Mouse (Mus musculus): ENCODE measurements around the gene B3gnt8. TPM values are rescaled to one million over a fixed set of nuclear protein-coding genes. Genes with fewer than 3 reads are reported as not detected.

B3gnt8 gene
- 0.68 TPM for total RNA-seq (2023)

DNA sequence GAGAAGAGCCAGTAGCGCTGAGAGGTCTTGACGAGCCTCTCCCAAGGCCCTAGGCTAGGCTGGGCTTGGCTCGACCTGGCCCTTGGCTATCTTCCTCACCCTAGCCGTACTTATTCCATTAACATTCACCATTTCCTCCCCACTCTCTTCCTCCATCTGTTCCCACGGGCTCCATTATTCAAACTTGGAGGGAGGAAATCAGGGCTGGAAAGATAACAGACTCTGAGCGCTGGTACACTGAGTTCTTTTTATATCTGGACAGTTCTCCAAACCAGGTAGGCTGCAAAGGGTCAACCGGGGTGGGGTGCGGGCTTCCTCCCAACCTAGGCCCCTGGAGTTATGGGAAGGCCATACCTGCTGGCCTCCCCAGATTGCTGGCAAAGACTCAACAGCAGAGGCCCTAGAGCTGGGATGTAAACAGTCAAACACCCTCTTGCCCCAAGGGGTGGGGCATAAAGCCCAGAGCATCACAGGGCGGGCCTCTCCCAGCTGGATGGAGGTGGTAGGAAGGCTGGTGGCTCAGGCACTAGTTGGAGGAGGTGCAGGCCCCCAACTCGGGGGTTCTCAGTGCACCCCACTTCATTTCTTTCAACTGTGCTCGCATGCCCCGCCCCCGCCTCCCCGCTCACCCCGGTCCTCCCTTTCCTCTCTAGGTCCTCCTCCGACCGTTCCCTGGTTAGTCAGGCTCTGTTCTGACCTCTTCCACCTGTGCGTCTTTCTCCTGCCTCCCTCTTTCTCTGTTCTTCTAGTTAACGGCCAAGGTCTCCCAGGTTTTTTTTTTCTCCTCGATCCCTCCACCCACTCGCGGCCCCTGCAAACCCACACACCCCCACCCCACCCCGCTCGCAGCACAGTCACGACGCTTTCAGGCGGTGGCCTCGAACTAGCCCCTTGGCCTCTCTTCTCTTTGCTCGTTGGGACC, at the start of gene B3gnt8:
TSS of gene B3gnt8 (plus strand) at position 146 of the 922 bp plus-strand sequence.

DNA sequence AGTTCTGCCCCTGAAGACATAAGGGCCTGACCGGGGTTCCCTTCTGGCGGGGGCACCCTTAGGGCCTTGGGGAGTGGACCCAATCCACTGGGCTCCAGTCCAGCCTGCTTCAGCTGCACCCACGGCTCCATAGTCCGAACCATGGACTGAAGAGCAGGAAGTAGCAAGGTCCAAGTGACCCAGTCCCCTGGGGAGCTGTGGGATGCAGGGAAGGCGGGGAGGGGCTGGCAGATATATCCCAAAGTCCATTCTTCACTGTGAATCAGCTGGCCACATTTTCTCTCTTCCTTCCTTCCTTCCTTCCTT, 10.8 kb upstream of the B3gnt8 start, which contains the start of gene Erich4:
TSS of gene Erich4 (minus strand) at position 187 of the 306 bp plus-strand sequence.

GRCm38 (mm10) chr7:25618865-25619721, 7.4 kb upstream of the B3gnt8 start, which contains the start of gene Dmac2:
Gene Dmac2 (plus strand): TSS chr7:25619414.

DNA sequence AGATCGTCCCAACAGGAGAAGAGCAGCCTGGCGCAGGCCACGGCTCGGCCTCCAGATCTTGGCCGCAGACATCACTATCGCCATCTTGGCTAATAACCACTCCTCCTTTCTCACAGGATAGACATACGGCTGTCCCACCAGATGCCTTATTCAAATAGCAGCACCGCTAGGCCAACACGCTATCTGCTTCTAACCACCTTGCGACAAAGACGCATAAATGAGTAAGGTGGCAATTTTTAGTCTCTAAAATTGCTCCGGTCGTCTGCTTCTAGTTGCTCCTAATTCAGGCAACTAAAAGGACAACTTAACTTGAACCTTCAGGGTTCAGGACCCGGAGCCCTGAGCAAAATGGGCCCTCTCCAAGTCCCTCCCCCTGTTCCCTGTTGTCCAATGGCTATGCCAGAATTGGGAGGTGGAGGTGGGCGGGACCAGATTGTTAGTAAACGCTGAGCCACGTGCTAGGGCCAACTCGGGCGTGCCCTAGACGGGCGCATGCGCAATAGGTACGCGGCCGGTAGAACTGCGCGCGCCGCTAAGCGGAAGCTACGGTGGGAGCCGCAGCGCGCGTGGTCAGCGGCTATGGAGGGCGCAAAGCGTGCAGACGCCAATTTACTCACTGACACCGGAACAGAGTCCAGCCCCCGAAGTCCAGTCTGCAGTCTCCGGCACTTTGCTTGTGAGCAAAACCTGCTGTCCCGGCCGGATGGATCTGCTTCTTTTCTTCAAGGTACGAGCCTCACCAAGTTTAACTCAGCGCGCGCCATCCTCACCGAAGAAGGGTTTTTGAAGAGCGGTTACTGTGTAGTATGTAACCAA, 32.4 kb downstream of the B3gnt8 start, which contains the start of the genes Bckdha and Exosc5:
TSS of gene Bckdha (minus strand) at position 325 of the 816 bp plus-strand sequence.
TSS of gene Exosc5 (plus strand) at position 508 of the 816 bp plus-strand sequence.

GRCm38 (mm10) chr7:25674719-25675300, 48.4 kb downstream of the B3gnt8 start, which contains the start of gene Tmem91:
Gene Tmem91 (minus strand): TSS chr7:25675166.

DNA sequence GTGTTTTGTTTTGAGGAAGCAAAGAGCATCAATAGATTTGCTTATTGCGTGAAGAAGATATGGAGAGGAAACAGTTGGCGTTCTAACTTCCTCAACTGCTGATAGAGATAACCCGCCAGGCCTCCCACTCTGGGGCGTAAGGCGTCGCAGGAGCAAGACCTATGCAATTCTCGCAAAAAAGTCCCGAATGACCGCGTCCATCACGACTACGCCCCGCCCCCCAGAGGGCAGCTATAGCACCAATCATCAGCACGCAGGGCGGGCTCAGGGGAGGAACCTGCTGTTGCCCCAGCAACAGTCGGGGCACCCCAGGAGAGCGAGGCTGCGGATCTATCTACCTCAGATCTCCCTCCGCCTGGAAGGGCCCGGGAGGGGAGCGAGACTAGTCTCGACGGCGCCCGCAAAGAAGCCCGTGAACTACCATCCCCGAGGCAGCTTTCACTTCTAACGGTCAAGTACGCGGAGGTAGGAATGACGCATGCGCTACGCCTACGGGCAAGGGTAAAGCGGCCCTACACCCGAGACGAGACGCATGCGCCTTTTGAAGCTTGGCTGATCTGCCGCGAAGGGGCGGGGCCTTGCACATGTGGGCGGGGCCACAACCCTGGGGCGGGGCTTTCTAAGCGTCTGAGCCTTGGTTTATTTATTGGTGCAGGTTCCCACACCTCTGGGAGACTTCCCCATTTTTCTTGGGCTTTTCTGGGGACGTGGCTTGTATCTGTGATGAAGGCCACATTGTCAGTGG, 54.2 kb downstream of the B3gnt8 start, which contains the start of gene B9d2:
TSS of gene B9d2 (plus strand) at position 267 of the 745 bp plus-strand sequence.

Other genes with a start within 250 kb of the B3gnt8 start
- 14.6 TPM for gene Lipe, start 227.9 kb upstream of the B3gnt8 start, total RNA-seq (2023)
- not detected for gene Cxcl17, start 213.8 kb upstream of the B3gnt8 start, total RNA-seq (2023)
- gene Ceacam1, start 149.1 kb upstream of the B3gnt8 start, total RNA-seq (2023): 2.2 TPM
- gene Ceacam2, start 86.8 kb upstream of the B3gnt8 start, total RNA-seq (2023): not detected
- gene Erich4, start 10.8 kb upstream of the B3gnt8 start, total RNA-seq (2023): not detected
- 67.2 TPM for gene Dmac2, start 7.2 kb upstream of the B3gnt8 start, total RNA-seq (2023)
- gene Bckdha, start 32.3 kb downstream of the B3gnt8 start, total RNA-seq (2023): 22.5 TPM
- gene Exosc5, start 32.5 kb downstream of the B3gnt8 start, total RNA-seq (2023): 61.9 TPM
- not detected for gene Tmem91, start 48.5 kb downstream of the B3gnt8 start, total RNA-seq (2023)
- gene B9d2, start 54.1 kb downstream of the B3gnt8 start, total RNA-seq (2023): 31.5 TPM
- gene Tgfb1, start 60.3 kb downstream of the B3gnt8 start, total RNA-seq (2023): 147 TPM
- 106 TPM for gene Ccdc97, start 92.4 kb downstream of the B3gnt8 start, total RNA-seq (2023)
- gene Hnrnpul1, start 128.1 kb downstream of the B3gnt8 start, total RNA-seq (2023): 219 TPM
- 7.1 TPM for gene Axl, start 162.1 kb downstream of the B3gnt8 start, total RNA-seq (2023)
- gene Cyp2s1, start 190.3 kb downstream of the B3gnt8 start, total RNA-seq (2023): 11.1 TPM